Mouse (Mus musculus) midbrain, embryonic 13.5 days (tissue): ENCODE data around the gene Kat14. TPM values are rescaled to one million over a fixed set of nuclear protein-coding genes. Genes with fewer than 3 reads are reported as not detected.

Experiments used
- ATAC-seq: fragments of 200-750 bp; cut with Nextera tagmentation; 2 replicates; pipeline ENCODE4 v1.8.0; 2017; ENCODE audit warnings: mild to moderate bottlenecking, moderate TSS enrichment, moderate library complexity
- H3K27ac ChIP-seq: fragments of 300-500 bp; sonication (generic); 2 replicates; pipeline ENCODE4 v1.5.1; 2015; ENCODE audit warnings: inconsistent platforms, mild to moderate bottlenecking, moderate library complexity
- H3K27me3 ChIP-seq: fragments of 300-500 bp; sonication (generic); 2 replicates; pipeline ENCODE4 v1.6.1; 2015; ENCODE audit warnings: mild to moderate bottlenecking, inconsistent platforms
- H3K36me3 ChIP-seq: fragments of 300-500 bp; sonication (generic); 2 replicates; pipeline ENCODE4 v1.6.1; 2015; ENCODE audit warnings: mild to moderate bottlenecking, inconsistent platforms
- H3K4me1 ChIP-seq: fragments of 300-500 bp; sonication (generic); replicated peaks from 2 replicates; pipeline ENCODE4 v1.6.1; 2015; ENCODE audit warnings: inconsistent platforms
- H3K4me2 ChIP-seq: fragments of 300-500 bp; sonication (generic); replicated peaks from 2 replicates; pipeline ENCODE4 v1.6.1; 2015; ENCODE audit warnings: moderate library complexity, mild to moderate bottlenecking, inconsistent platforms
- H3K4me3 ChIP-seq: fragments of 300-500 bp; sonication (generic); replicated peaks from 2 replicates; pipeline ENCODE4 v1.5.1; 2015; ENCODE audit warnings: mild to moderate bottlenecking, inconsistent platforms
- H3K9ac ChIP-seq: fragments of 300-500 bp; sonication (generic); replicated peaks from 2 replicates; pipeline ENCODE4 v1.6.1; 2015; ENCODE audit warnings: mild to moderate bottlenecking, inconsistent platforms
- H3K9me3 ChIP-seq: fragments of 300-500 bp; sonication (generic); 2 replicates; pipeline ENCODE4 v1.6.1; 2016; ENCODE audit warnings: mild to moderate bottlenecking, inconsistent platforms
- WGBS: fragments of 180-500 bp; shearing (Covaris S2); methylation state at CpG from one replicate; pipeline ENCODE4 v1.1.7; 2015; 5-methylcytosine and 5-hydroxymethylcytosine counted together
- polyA plus RNA-seq: library from polyadenylated mRNA; unstranded; fragments of >200 nt; fragmentation: Nextera tagmentation; extraction: Ambion mirVana; gene quantifications from 2 replicates; pipeline ENCODE4 v1.2.1, GENCODE M21; 2015

Kat14 gene
- polyA plus RNA-seq: 31.7 and 39.9 TPM in 2 replicates

GRCm38 (mm10) chr2:144368400-144369019 lies at the start of gene Kat14, which contains the start of gene Pet117:
Gene Kat14 (plus strand): TSS chr2:144368983.
Gene Pet117 (plus strand): TSS chr2:144368996.
- no peaks in the 10 kb centered on the region for H3K9me3 ChIP-seq
- H3K27me3 ChIP-seq: no peaks in the 10 kb centered on the region
- WGBS: 11% methylated on average over 31 of the region's 38 CpGs
- H3K36me3 ChIP-seq: peaks cover 6% of the 10 kb centered on the region
- peak within 1 kb of the TSS; percentile 88 for H3K4me3 ChIP-seq
- H3K4me2 ChIP-seq: peak within 1 kb of the TSS; percentile 66
- H3K4me1 ChIP-seq: peaks cover 20% of the 10 kb centered on the region
- ATAC-seq: peak; percentile 95
- peak within 1 kb of the TSS; percentile 85 for H3K9ac ChIP-seq
- peak within 1 kb of the TSS; percentile 92 for H3K27ac ChIP-seq

DNA sequence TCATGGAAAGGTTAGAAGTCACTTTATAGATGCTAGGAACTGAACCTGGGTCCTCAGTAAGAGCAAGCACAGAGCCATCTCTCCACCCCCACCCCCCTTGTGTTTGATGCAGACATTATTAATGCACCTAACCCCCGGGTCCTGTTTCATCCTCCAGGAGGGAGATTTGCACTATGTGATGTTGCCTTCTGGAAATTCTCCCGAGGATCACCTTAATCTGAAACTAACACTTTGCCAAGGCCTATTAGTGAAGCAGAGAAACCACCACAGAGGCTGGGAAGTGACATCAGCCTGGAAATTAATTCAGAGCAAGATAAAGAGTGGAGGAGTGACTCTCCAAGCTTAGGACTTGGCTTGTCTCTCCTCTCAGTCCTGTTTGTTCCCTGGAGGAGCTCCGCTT lies 44.6 kb upstream of the Kat14 start:
- H3K9ac ChIP-seq: no peak overlapping the region
- H3K4me3 ChIP-seq: no peak overlapping the region
- no peak overlapping the region for H3K27ac ChIP-seq
- H3K36me3 ChIP-seq: no peaks in the 10 kb centered on the region
- no peak for ATAC-seq
- H3K4me2 ChIP-seq: no peak overlapping the region
- no peaks in the 10 kb centered on the region for H3K9me3 ChIP-seq
- peaks cover 23% of the 10 kb centered on the region for H3K27me3 ChIP-seq
- no peaks in the 10 kb centered on the region for H3K4me1 ChIP-seq
- WGBS: 70% methylated on average over 3 of the region's 3 CpGs

DNA sequence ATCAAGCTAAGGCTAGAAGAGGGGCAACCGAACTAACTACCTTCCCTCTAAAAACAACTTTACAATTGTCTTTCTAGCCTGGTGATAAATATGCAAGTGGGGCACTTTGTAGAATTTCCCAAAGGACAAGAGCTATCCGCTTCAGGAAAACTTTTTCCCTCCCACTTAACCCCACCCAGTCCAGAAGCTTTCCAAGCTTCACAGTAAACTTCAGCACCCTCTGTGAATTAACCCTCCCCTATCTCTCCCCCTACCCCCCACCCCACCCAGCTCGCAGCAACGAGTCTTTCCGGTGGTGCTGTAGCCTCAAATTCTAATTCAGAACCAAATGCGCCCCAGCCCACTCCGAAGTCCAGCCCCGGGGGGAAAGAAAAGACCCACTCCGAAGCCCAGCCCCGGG lies 39.3 kb upstream of the Kat14 start:
- no peak overlapping the region for H3K9ac ChIP-seq
- no peaks in the 10 kb centered on the region for H3K36me3 ChIP-seq
- H3K27ac ChIP-seq: no peak overlapping the region
- H3K4me2 ChIP-seq: no peak overlapping the region; the same call in 1 of the 2 replicates
- peaks cover 72% of the 10 kb centered on the region for H3K27me3 ChIP-seq
- 2% methylated on average over 8 of the region's 10 CpGs for WGBS
- ATAC-seq: no peak
- H3K9me3 ChIP-seq: no peaks in the 10 kb centered on the region
- H3K4me1 ChIP-seq: peaks cover 31% of the 10 kb centered on the region
- H3K4me3 ChIP-seq: no peak overlapping the region

- Histone ChIP-seq H3K9me3 (no peaks in the 10 kb centered on the region), H3K4me1 (peaks cover 31% of the 10 kb centered on the region), H3K27me3 (peaks cover 77% of the 10 kb centered on the region), H3K4me2 (no peak overlapping the region; the same call in 1 of the 2 replicates), H3K9ac (no peak overlapping the region), H3K27ac (no peak overlapping the region), H3K36me3 (no peaks in the 10 kb centered on the region), H3K4me3 (peak overlapping the region; percentile 51; the same call in 1 of the 2 replicates)
- WGBS: 2% methylated on average over 10 of the region's 10 CpGs
- ATAC-seq: no peak
These were observed 38.8 kb upstream of the Kat14 start for GRCm38 (mm10) chr2:144329937-144330336.

GRCm38 (mm10) chr2:144330352-144330959 lies 38.3 kb upstream of the Kat14 start:
- peak overlapping the region; percentile 51 for H3K4me3 ChIP-seq
- H3K9me3 ChIP-seq: no peaks in the 10 kb centered on the region
- H3K27me3 ChIP-seq: peaks cover 82% of the 10 kb centered on the region
- H3K4me1 ChIP-seq: peaks cover 31% of the 10 kb centered on the region
- WGBS: 1% methylated on average over 40 of the region's 41 CpGs
- peak; percentile 37 for ATAC-seq
- H3K9ac ChIP-seq: peak overlapping the region; percentile 58
- no peak overlapping the region for H3K27ac ChIP-seq
- peak overlapping the region; percentile 93 for H3K4me2 ChIP-seq
- no peaks in the 10 kb centered on the region for H3K36me3 ChIP-seq

DNA sequence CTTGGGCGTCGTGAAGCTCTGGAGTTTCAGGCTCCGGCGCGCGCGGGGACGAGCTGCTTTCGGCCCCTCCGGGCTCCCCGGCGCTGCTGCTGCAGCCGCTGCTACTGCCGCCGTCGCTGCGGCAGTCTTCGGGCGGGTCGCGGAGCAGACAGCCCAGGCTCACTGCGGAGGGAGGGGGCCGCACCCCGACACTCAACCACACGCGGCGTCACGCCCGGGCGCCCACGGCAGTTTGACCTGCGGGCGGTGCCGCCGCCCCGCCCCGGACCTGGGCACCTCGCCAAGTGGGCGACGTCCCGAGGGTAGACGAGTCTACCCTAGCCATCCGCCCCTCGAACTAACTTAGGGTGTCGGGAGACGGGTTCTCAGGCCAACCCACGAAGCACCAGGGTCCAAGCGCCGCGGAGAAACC lies 37.8 kb upstream of the Kat14 start:
- peaks cover 84% of the 10 kb centered on the region for H3K27me3 ChIP-seq

GRCm38 (mm10) chr2:144331401-144332302 lies 37.1 kb upstream of the Kat14 start, which contains the start of gene Ovol2:
Gene Ovol2 (minus strand): TSS chr2:144332146.
- Histone ChIP-seq H3K9me3 (no peaks in the 10 kb centered on the region), H3K4me1 (peaks cover 31% of the 10 kb centered on the region), H3K9ac (peak within 1 kb of the TSS; percentile 58), H3K27ac (no peak within 1 kb of the TSS), H3K27me3 (peaks cover 84% of the 10 kb centered on the region), H3K36me3 (no peaks in the 10 kb centered on the region), H3K4me2 (peak within 1 kb of the TSS; percentile 93), H3K4me3 (peak within 1 kb of the TSS; percentile 51)
- ATAC-seq: peak; percentile 64
- under 1% methylated on average over 62 of the region's 62 CpGs for WGBS

More for the DNA sequence above, 37.8 kb upstream of the Kat14 start:
- peak overlapping the region; percentile 93 for H3K4me2 ChIP-seq
- H3K9me3 ChIP-seq: no peaks in the 10 kb centered on the region
- peak; percentile 68 for ATAC-seq
- no peaks in the 10 kb centered on the region for H3K36me3 ChIP-seq
- WGBS: under 1% methylated on average over 50 of the region's 50 CpGs
- H3K9ac ChIP-seq: peak overlapping the region; percentile 58
- peaks cover 31% of the 10 kb centered on the region for H3K4me1 ChIP-seq
- peak overlapping the region; percentile 51 for H3K4me3 ChIP-seq
- H3K27ac ChIP-seq: no peak overlapping the region

GRCm38 (mm10) chr2:144332486-144332885 lies 36.3 kb upstream of the Kat14 start:
- H3K9me3 ChIP-seq: no peaks in the 10 kb centered on the region
- no peak for ATAC-seq
- no peak overlapping the region for H3K27ac ChIP-seq
- H3K27me3 ChIP-seq: peaks cover 78% of the 10 kb centered on the region
- peak overlapping the region; percentile 93 for H3K4me2 ChIP-seq
- 4% methylated on average over 9 of the region's 9 CpGs for WGBS
- H3K36me3 ChIP-seq: no peaks in the 10 kb centered on the region
- H3K4me3 ChIP-seq: peak overlapping the region; percentile 51; the same call in 1 of the 2 replicates
- no peak overlapping the region for H3K9ac ChIP-seq
- peaks cover 31% of the 10 kb centered on the region for H3K4me1 ChIP-seq

GRCm38 (mm10) chr2:144333138-144333842 lies 35.5 kb upstream of the Kat14 start:
- H3K4me1 ChIP-seq: peaks cover 31% of the 10 kb centered on the region
- H3K9ac ChIP-seq: peak overlapping the region; percentile 20; the same call in 1 of the 2 replicates
- WGBS: 8% methylated on average over 28 of the region's 28 CpGs
- H3K4me2 ChIP-seq: peak overlapping the region; percentile 93
- no peaks in the 10 kb centered on the region for H3K9me3 ChIP-seq
- peaks cover 73% of the 10 kb centered on the region for H3K27me3 ChIP-seq
- H3K36me3 ChIP-seq: no peaks in the 10 kb centered on the region
- ATAC-seq: peak; percentile 40; the same call in 1 of the 2 replicates
- no peak overlapping the region for H3K27ac ChIP-seq
- peak overlapping the region; percentile 51 for H3K4me3 ChIP-seq

- ATAC-seq: no peak
These were observed 31.6 kb upstream of the Kat14 start for GRCm38 (mm10) chr2:144337230-144337629.

DNA sequence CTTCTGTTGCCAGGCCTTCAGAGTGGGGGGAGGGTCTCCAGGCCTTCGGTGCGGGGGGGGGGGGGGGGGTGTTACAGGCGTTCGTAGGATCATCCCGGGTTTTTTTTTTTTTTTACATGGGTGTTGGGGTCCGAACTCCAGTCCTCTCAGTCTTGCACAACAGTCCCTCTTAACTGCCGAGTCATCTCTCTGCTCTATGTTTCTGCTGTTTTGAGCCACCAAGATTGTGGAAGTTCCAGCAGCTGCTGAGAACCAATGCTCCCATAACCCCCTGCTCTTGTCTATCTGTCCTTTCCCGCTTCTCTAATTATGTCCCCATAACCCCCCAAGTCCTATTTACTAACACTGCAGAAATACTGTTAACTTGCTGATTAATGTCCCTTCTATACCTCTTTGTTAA lies 31.1 kb upstream of the Kat14 start:
- ATAC-seq: no peak
- no peaks in the 10 kb centered on the region for H3K9me3 ChIP-seq
- H3K27ac ChIP-seq: no peak overlapping the region
- H3K4me1 ChIP-seq: peaks cover 6% of the 10 kb centered on the region
- no peak overlapping the region for H3K4me2 ChIP-seq
- H3K36me3 ChIP-seq: no peaks in the 10 kb centered on the region
- WGBS: 75% methylated on average over 8 of the region's 8 CpGs
- H3K27me3 ChIP-seq: peaks cover 29% of the 10 kb centered on the region
- no peak overlapping the region for H3K9ac ChIP-seq
- no peak overlapping the region for H3K4me3 ChIP-seq

More at GRCm38 (mm10) chr2:144337230-144337629, 31.6 kb upstream of the Kat14 start:
- Histone ChIP-seq H3K9me3 (no peaks in the 10 kb centered on the region), H3K4me3 (no peak overlapping the region), H3K27ac (no peak overlapping the region), H3K27me3 (peaks cover 33% of the 10 kb centered on the region), H3K4me2 (no peak overlapping the region), H3K4me1 (peaks cover 7% of the 10 kb centered on the region), H3K36me3 (no peaks in the 10 kb centered on the region), H3K9ac (no peak overlapping the region)
- WGBS: 79% methylated on average over 3 of the region's 3 CpGs
